Mouse (Mus musculus) neural tube, embryonic 12.5 days (tissue): ENCODE results near the gene Cxcr2. TPM values are rescaled to one million over a fixed set of nuclear protein-coding genes. Genes with fewer than 3 reads are reported as not detected.
A peak's percentile ranks its signal among the peaks of the same experiment; 100 is the strongest.

Experiments
- ATAC-seq: fragments of 200-750 bp; cut with Nextera tagmentation; 2 replicates; pipeline ENCODE4 v1.8.0; 2017; ENCODE audit warnings: low read depth, mild to moderate bottlenecking, moderate TSS enrichment, moderate library complexity; ENCODE audit not compliant: low FRiP score
- H3K27ac ChIP-seq: fragments of 300-500 bp; sonication (generic); 2 replicates; pipeline ENCODE4 v1.5.1; 2016
- H3K27me3 ChIP-seq: fragments of 300-500 bp; sonication (generic); replicated peaks from 2 replicates; pipeline ENCODE4 v1.6.1; 2016; ENCODE audit warnings: mild to moderate bottlenecking
- H3K36me3 ChIP-seq: fragments of 300-500 bp; sonication (generic); 2 replicates; pipeline ENCODE4 v1.6.1; 2016; ENCODE audit warnings: mild to moderate bottlenecking
- H3K4me1 ChIP-seq: fragments of 300-500 bp; sonication (generic); 2 replicates; pipeline ENCODE4 v1.6.1; 2016
- H3K4me2 ChIP-seq: fragments of 300-500 bp; sonication (generic); replicated peaks from 2 replicates; pipeline ENCODE4 v1.6.1; 2016; ENCODE audit warnings: mild to moderate bottlenecking
- H3K4me3 ChIP-seq: fragments of 300-500 bp; sonication (generic); 2 replicates; pipeline ENCODE4 v1.5.1; 2016
- H3K9ac ChIP-seq: fragments of 300-500 bp; sonication (generic); 2 replicates; pipeline ENCODE4 v1.6.1; 2016; ENCODE audit warnings: mild to moderate bottlenecking
- H3K9me3 ChIP-seq: fragments of 300-500 bp; sonication (generic); 2 replicates; pipeline ENCODE4 v1.6.1; 2016; ENCODE audit warnings: mild to moderate bottlenecking
- WGBS: fragments of 180-500 bp; shearing (Covaris S2); methylation state at CpG from one replicate; pipeline ENCODE4 v1.1.7; 2016; 5-methylcytosine and 5-hydroxymethylcytosine counted together
- microRNA counts: library from miRNA; unstranded; fragments of <30 nt; microRNA quantifications from one replicate; lab custom pipeline; 2017
- microRNA-seq: library from miRNA; unstranded; fragments of <30 nt; microRNA quantifications from one replicate; pipeline ENCODE4, GENCODE M21; 2017
- polyA plus RNA-seq: library from polyadenylated mRNA; unstranded; fragments of >200 nt; fragmentation: Nextera tagmentation; extraction: Ambion mirVana; gene quantifications from 2 replicates; pipeline ENCODE4 v1.2.1, GENCODE M21; 2016

Gene Cxcr2
- polyA plus RNA-seq, 1 experiment from 2014 or later = 0.08 TPM

GRCm38 (mm10) chr1:74203457-74203856 lies 49.7 kb downstream of the Cxcr2 start:
- no peaks in the 10 kb centered on the region for H3K36me3 ChIP-seq
- H3K27me3 ChIP-seq = no peaks in the 10 kb centered on the region
- H3K9ac ChIP-seq = no peak overlapping the region
- WGBS = 65% methylated on average over 5 of the region's 5 CpGs
- no peak overlapping the region for H3K4me3 ChIP-seq
- no peak for ATAC-seq
- H3K4me2 ChIP-seq = no peak overlapping the region
- H3K4me1 ChIP-seq = 0 out of 2 replicates have a peak, but pooled peaks cover 4% of the 10 kb centered on the region
- no peak overlapping the region for H3K27ac ChIP-seq
- H3K9me3 ChIP-seq = no peaks in the 10 kb centered on the region

GRCm38 (mm10) chr1:74205881-74206280 lies 52.1 kb downstream of the Cxcr2 start:
- no peak overlapping the region for H3K27ac ChIP-seq
- 62% methylated on average over 7 of the region's 7 CpGs for WGBS
- H3K4me2 ChIP-seq = no peak overlapping the region
- no peaks in the 10 kb centered on the region for H3K36me3 ChIP-seq
- no peak for ATAC-seq
- H3K27me3 ChIP-seq = no peaks in the 10 kb centered on the region
- H3K9me3 ChIP-seq = no peaks in the 10 kb centered on the region
- no peaks in the 10 kb centered on the region for H3K4me1 ChIP-seq
- H3K4me3 ChIP-seq = no peak overlapping the region
- no peak overlapping the region for H3K9ac ChIP-seq

DNA sequence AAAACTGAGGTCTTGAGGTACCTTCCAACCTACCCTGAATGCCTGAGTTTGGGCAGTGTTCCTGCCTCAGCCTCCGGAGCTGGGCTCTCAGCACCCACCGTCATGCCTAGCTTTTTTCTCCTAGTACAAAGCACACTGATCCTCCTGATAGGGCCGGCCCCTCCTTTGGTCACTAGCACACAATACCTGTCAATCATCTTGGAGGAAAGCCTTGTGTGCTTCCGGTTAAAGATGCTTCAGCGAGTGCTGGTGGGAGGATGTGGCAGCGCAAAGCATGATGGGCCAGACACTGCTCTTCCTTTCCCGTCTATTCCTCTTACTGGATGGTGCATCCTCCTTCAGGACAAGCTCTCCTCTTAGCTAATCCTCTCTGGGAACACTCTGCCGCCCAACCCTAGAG lies 52.9 kb downstream of the Cxcr2 start:
- Histone ChIP-seq H3K27me3 (no peaks in the 10 kb centered on the region), H3K4me3 (no peak overlapping the region), H3K27ac (no peak overlapping the region), H3K9ac (no peak overlapping the region), H3K9me3 (no peaks in the 10 kb centered on the region), H3K4me2 (no peak overlapping the region), H3K4me1 (no peaks in the 10 kb centered on the region), H3K36me3 (no peaks in the 10 kb centered on the region)
- no peak for ATAC-seq
- 81% methylated on average over 8 of the region's 8 CpGs for WGBS

GRCm38 (mm10) chr1:74207906-74208305 lies 54.1 kb downstream of the Cxcr2 start:
- Histone ChIP-seq H3K27ac (no peak overlapping the region), H3K4me1 (no peaks in the 10 kb centered on the region), H3K4me2 (no peak overlapping the region), H3K36me3 (no peaks in the 10 kb centered on the region), H3K27me3 (no peaks in the 10 kb centered on the region), H3K4me3 (no peak overlapping the region), H3K9ac (no peak overlapping the region), H3K9me3 (no peaks in the 10 kb centered on the region)
- no peak for ATAC-seq
- WGBS = 50% methylated on average over 9 of the region's 9 CpGs

- WGBS = 91% methylated on average over 8 of the region's 8 CpGs
- no peak overlapping the region for H3K27ac ChIP-seq
- no peaks in the 10 kb centered on the region for H3K9me3 ChIP-seq
- no peaks in the 10 kb centered on the region for H3K27me3 ChIP-seq
- H3K4me2 ChIP-seq = no peak overlapping the region
- no peak overlapping the region for H3K9ac ChIP-seq
- H3K36me3 ChIP-seq = no peaks in the 10 kb centered on the region
- H3K4me1 ChIP-seq = no peaks in the 10 kb centered on the region
- ATAC-seq = no peak
- H3K4me3 ChIP-seq = no peak overlapping the region
Measured at GRCm38 (mm10) chr1:74208941-74209340, 55.2 kb downstream of the Cxcr2 start.

MicroRNAs within 50 kb of the gene (microRNA counts, 519-probe panel; counts per million panel counts)
- microRNA mmu-miR-1928 (lab: Ali Mortazavi, UCI) = 342 counts per million, percentile 67 among the panel's probes with 10 or more counts

Small RNA genes lying within 50 kb of the gene (microRNA-seq; reads per million reads assigned to microRNA genes)
- gene Mir1928 = not detected

Other genes starting within 250 kb of the Cxcr2 start
- gene Tns1, start 29.5 kb upstream of the Cxcr2 start, polyA plus RNA-seq = 13.8 and 16.5 TPM in 2 replicates
- gene Rufy4, start 28.4 kb upstream of the Cxcr2 start, polyA plus RNA-seq = 0.37 and 0.51 TPM in 2 replicates
- gene Cxcr1, start 40.6 kb downstream of the Cxcr2 start, polyA plus RNA-seq = not detected in 2 replicates
- gene Arpc2, start 82.1 kb downstream of the Cxcr2 start, polyA plus RNA-seq = 374 and 394 TPM in 2 replicates
- 0.19 TPM in 1 of 2 replicates, not detected in the other for gene Gpbar1, start 124.6 kb downstream of the Cxcr2 start, polyA plus RNA-seq
- gene Aamp, start 130.7 kb downstream of the Cxcr2 start, polyA plus RNA-seq = 189 and 196 TPM in 2 replicates
- gene Pnkd, start 130.9 kb downstream of the Cxcr2 start, polyA plus RNA-seq = 96.1 and 104 TPM in 2 replicates
- 9.0 and 9.5 TPM in 2 replicates for gene Tmbim1, start 151.6 kb downstream of the Cxcr2 start, polyA plus RNA-seq
- gene Catip, start 208.1 kb downstream of the Cxcr2 start, polyA plus RNA-seq = 0.25 and 0.75 TPM in 2 replicates
- 2.1 and 4.1 TPM in 2 replicates for gene Slc11a1, start 221.2 kb downstream of the Cxcr2 start, polyA plus RNA-seq
- gene Ctdsp1, start 237.5 kb downstream of the Cxcr2 start, polyA plus RNA-seq = 29.9 and 31.3 TPM in 2 replicates